Mouse (Mus musculus) liver, postnatal 0 days (tissue): ENCODE data around the gene Vdr.

Source experiments
- CTCF ChIP-seq: sonication (generic); IDR thresholded peaks from 2 replicates; pipeline ENCODE4 v1.5.1; 2016; ENCODE audit warnings: antibody characterized with exemption, low read depth
- EP300 ChIP-seq: IDR thresholded peaks from 2 replicates; pipeline ENCODE4 v1.6.1; 2016; ENCODE audit warnings: antibody characterized with exemption, low read depth, mild to moderate bottlenecking

- TF ChIP-seq EP300: no peak
- TF ChIP-seq CTCF: no peak
These were observed 34.6 kb upstream of the Vdr start for GRCm38 (mm10) chr15:97944919-97945574.
